Mouse (Mus musculus): ENCODE data around the gene Slc35a3. TPM values are rescaled to one million over a fixed set of nuclear protein-coding genes. Genes with fewer than 3 reads are reported as not detected.
"Not testable (repeated sequence)": the region's sequence is repeated elsewhere in the genome, so short reads cannot be mapped to it uniquely, and the experiment has no call there.

Gene Slc35a3
- 7.8 and 8.7 TPM in 2 replicates for polyA plus RNA-seq (2016; fragmentation: Nextera tagmentation; extraction: Ambion mirVana)

DNA sequence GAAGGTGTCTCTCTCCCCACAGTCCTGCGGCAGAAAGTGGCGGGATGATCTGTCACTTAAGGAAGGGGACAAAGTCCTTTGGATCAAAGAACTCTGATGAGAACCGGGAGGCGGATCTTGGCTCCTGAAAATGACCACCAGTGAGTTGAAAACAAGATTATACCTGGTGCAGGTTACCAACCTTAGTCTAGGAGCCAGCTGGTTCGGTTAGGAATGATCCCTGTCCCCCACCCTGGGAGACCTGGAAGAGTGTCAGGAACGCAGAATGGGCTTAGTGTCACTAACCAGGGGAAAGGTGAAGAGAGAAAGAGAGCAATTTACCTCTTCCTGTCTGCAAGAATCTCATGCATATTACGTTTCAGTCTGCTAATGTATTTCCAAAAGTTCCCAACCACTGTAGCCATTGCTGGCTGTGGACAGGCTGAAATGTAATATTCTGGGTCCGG lies at the start of gene Slc35a3:
Gene Slc35a3 (minus strand): TSS at position 396 of the 446 bp plus-strand sequence.
- H3K27ac ChIP-seq (replicated peaks) = peak within 1 kb of the TSS; percentile 89
- H3K4me3 ChIP-seq = peak within 1 kb of the TSS; percentile 96
- 3% methylated on average over 8 of the region's 8 CpGs for WGBS
- H3K36me3 ChIP-seq (replicated peaks) = no peaks in the 10 kb centered on the region
- H3K4me1 ChIP-seq = peaks cover 22% of the 10 kb centered on the region
- no peaks in the 10 kb centered on the region for H3K9me3 ChIP-seq
- no peak for DNase-seq (ENCODE audit: low spot score)
- H3K27me3 ChIP-seq (replicated peaks; ENCODE audit: low read depth, poor library complexity, severe bottlenecking) = peaks cover 15% of the 10 kb centered on the region

DNA sequence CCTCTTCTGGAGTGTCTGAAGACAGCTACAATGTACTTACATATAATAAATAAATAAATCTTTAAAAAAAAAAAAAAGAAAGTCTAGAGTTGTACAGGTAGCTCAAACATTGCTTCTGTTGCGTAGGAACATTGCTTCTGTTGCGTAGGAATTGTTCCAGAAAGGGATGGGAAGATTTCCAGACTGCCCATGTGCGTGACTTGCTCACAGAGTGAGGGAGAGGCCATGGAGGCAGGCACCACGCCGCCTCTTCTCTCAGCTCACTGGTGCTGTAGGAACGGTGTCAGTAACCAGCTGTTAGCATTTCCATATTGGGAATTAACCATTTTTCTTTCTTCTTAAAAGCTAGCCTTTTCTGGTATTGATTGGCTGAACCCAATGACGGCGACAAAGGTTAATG lies 40.2 kb upstream of the Slc35a3 start:
- no peak for DNase-seq (ENCODE audit: low spot score)
- no peak overlapping the region for H3K4me3 ChIP-seq
- WGBS = 96% methylated on average over 8 of the region's 8 CpGs
- no peaks in the 10 kb centered on the region for H3K4me1 ChIP-seq
- no peaks in the 10 kb centered on the region for H3K27me3 ChIP-seq (replicated peaks; ENCODE audit: low read depth, poor library complexity, severe bottlenecking)
- no peaks in the 10 kb centered on the region for H3K9me3 ChIP-seq
- H3K36me3 ChIP-seq (replicated peaks) = peaks cover 32% of the 10 kb centered on the region
- H3K27ac ChIP-seq (replicated peaks) = no peak overlapping the region

DNA sequence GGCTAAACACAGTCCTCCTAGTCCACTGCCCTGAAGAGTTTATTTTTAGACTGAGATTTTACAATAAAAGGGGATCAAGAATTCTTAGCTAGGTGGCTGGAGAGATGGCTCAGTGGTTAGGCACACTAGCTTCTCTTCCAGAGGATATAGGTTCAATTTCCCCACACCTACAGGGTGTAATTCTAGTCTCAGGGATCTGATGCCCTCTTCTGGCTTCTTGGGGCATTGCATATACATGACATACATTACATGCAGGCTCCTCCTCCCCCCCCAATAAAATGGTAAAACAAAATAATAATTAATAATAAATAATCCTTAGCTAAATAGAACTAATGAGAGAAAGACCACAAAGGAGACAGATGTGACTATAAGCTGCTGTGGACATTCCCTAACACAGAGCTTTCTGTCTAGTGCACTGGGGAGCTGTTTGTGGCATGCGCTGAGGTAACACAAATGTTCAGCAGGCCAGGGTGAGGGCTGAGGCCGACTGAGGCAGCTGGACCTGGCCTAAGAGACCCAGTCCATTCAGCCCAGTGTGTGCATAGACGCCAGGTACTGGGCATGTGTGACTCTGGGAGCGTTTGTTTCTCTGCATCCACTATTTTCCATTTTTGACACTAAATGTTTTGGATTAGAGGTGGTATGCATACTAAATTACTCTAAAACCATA lies 38.7 kb upstream of the Slc35a3 start:
- no peak overlapping the region for H3K27ac ChIP-seq (replicated peaks)
- WGBS = 83% methylated on average over 4 of the region's 4 CpGs
- peaks cover 18% of the 10 kb centered on the region for H3K36me3 ChIP-seq (replicated peaks)
- peak; percentile 36 for DNase-seq (ENCODE audit: low spot score)
- no peaks in the 10 kb centered on the region for H3K27me3 ChIP-seq (replicated peaks; ENCODE audit: low read depth, poor library complexity, severe bottlenecking)
- H3K4me3 ChIP-seq = no peak overlapping the region
- H3K4me1 ChIP-seq = no peaks in the 10 kb centered on the region
- H3K9me3 ChIP-seq = no peaks in the 10 kb centered on the region

DNA sequence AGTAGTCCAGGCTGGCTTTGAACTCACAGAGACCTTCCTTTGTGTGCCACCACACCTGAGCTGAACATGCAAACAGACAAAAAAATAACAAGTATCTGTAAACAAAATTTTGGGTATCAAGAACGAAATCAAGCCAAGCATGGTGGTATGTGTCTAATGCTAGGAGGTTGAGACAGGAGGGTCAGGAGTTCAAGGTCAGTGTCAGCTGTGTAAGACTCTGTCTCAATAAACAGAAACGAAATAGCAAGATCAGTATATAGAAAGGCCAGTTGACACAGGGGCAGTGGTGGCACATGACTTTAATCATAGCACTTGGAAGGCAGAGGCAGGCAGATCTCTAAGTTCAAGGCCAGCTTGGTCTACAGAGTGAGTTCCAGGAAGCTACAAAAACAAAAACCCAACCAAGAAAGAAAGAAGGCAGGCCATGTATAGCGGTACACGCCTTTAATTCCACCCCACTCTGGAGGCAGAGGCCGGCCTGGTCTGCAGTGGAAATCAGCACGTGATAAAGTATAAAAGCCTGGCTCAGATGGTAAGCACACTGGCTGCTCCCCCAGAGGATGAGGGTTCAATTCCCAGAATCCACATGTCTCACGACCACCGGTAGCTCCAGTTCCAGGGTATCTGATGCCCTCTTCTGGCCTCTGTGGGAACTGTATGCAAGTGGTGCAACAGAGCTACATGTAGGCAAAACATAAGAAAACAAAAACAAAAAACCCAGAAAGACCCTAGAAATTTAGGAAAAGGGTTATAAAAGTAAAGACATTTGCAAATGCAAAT lies 36.0 kb upstream of the Slc35a3 start:
- WGBS = 53% methylated on average over 8 of the region's 8 CpGs
- H3K27me3 ChIP-seq (replicated peaks; ENCODE audit: low read depth, poor library complexity, severe bottlenecking) = no peaks in the 10 kb centered on the region

DNA sequence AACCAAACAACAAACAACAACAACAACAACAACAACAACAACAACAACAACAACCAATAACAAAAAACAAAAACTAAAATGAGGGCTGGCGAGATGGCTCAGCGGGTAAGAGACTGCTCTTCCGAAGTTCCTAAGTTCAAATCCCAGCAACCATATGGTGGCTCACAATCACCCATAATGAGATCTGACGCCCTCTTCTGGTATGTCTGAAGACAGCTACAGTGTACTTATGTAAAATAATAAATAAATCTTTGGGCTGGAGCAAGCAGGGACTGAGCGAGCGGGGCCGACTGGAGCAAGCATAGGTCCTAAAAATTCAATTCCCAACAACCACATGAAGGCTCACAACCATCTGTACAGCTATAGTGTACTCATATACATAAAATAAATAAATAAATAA lies 35.0 kb upstream of the Slc35a3 start:
- WGBS = 89% methylated on average over 7 of the region's 7 CpGs
- H3K27ac ChIP-seq (replicated peaks); H3K9me3 ChIP-seq; H3K4me3 ChIP-seq; DNase-seq (ENCODE audit: low spot score); H3K27me3 ChIP-seq (replicated peaks; ENCODE audit: low read depth, poor library complexity, severe bottlenecking); H3K4me1 ChIP-seq: not testable (repeated sequence)
- peaks cover 13% of the 10 kb centered on the region for H3K36me3 ChIP-seq (replicated peaks)

More for the DNA sequence above, 36.0 kb upstream of the Slc35a3 start:
- Histone ChIP-seq H3K27ac (replicated peaks) (no peak overlapping the region), H3K4me1 (no peaks in the 10 kb centered on the region), H3K36me3 (replicated peaks) (peaks cover 14% of the 10 kb centered on the region), H3K9me3 (no peaks in the 10 kb centered on the region), H3K4me3 (no peak overlapping the region)
- peak; percentile 66 for DNase-seq (ENCODE audit: low spot score)

DNA sequence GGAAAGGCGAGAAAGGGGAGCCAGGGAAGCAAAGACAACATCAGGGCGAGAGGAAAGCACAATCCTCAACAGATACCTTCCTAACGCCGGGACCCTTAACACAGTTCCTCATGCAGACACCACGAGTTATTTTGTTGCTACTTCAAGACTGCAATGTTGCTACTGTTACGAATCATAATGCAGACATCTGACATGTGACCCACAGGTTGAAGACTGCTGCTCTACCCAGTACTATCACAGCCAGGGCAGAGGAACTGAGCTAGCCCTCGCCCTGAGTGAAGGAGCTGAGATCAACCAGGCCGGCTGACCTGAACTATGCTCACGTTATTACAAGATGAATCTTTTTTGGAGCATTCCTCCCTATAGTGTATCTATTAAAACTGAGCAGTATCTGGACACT lies 28.3 kb upstream of the Slc35a3 start:
- H3K9me3 ChIP-seq = no peaks in the 10 kb centered on the region
- WGBS = 84% methylated on average over 9 of the region's 9 CpGs

DNA sequence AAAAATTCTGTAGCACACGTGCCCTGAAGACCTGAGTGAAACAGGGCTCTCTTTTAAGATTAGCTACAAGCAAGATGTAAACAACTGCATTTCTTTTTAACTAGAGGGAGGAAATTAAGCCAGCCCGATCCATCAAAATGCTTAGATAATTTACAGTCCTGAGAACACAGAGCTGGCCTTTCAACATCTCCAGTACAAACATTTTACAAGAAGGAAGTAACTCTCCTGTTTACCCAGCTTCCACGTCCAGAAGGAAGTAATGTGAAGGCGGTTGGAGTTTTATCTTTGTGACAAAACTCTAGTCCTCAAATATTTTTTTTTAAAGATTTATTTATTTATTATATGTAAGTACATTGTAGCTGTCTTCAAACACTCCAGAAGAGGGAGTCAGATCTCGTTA lies 27.5 kb upstream of the Slc35a3 start:
- H3K4me3 ChIP-seq = no peak overlapping the region
- no peak overlapping the region for H3K27ac ChIP-seq (replicated peaks)
- WGBS = 90% methylated on average over 5 of the region's 5 CpGs
- H3K36me3 ChIP-seq (replicated peaks) = peaks cover 9% of the 10 kb centered on the region
- no peaks in the 10 kb centered on the region for H3K27me3 ChIP-seq (replicated peaks; ENCODE audit: low read depth, poor library complexity, severe bottlenecking)
- no peaks in the 10 kb centered on the region for H3K4me1 ChIP-seq
- no peak for DNase-seq (ENCODE audit: low spot score)
- H3K9me3 ChIP-seq = no peaks in the 10 kb centered on the region

More for the DNA sequence above, 28.3 kb upstream of the Slc35a3 start:
- no peak overlapping the region for H3K27ac ChIP-seq (replicated peaks)
- H3K27me3 ChIP-seq (replicated peaks; ENCODE audit: low read depth, poor library complexity, severe bottlenecking) = no peaks in the 10 kb centered on the region
- peaks cover 9% of the 10 kb centered on the region for H3K36me3 ChIP-seq (replicated peaks)
- DNase-seq (ENCODE audit: low spot score) = no peak
- H3K4me3 ChIP-seq = no peak overlapping the region
- H3K4me1 ChIP-seq = no peaks in the 10 kb centered on the region

DNA sequence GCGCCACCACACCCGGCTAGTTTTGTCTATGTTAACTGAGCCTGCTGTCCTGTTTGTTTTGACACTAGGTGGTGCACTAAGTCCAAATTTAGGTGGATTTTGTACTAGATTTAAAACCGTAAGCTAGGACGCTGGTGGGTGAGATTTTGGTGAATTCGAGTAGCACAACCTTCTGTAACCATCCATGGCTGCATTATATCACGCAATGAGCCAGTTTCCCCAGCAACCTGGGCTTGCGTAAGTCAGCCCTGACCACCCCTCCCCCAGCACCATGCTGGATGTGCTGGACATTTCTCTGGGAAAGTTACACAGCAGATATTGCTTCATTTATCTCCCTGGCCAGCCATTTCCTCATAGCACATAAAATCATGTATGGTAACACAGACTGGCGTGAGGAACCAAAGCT lies 24.7 kb upstream of the Slc35a3 start:
- Histone ChIP-seq H3K9me3 (no peaks in the 10 kb centered on the region), H3K27ac (replicated peaks) (no peak overlapping the region), H3K4me3 (no peak overlapping the region), H3K36me3 (replicated peaks) (no peaks in the 10 kb centered on the region), H3K27me3 (replicated peaks; ENCODE audit: low read depth, poor library complexity, severe bottlenecking) (no peaks in the 10 kb centered on the region), H3K4me1 (no peaks in the 10 kb centered on the region)
- DNase-seq (ENCODE audit: low spot score) = no peak
- 83% methylated on average over 8 of the region's 8 CpGs for WGBS

DNA sequence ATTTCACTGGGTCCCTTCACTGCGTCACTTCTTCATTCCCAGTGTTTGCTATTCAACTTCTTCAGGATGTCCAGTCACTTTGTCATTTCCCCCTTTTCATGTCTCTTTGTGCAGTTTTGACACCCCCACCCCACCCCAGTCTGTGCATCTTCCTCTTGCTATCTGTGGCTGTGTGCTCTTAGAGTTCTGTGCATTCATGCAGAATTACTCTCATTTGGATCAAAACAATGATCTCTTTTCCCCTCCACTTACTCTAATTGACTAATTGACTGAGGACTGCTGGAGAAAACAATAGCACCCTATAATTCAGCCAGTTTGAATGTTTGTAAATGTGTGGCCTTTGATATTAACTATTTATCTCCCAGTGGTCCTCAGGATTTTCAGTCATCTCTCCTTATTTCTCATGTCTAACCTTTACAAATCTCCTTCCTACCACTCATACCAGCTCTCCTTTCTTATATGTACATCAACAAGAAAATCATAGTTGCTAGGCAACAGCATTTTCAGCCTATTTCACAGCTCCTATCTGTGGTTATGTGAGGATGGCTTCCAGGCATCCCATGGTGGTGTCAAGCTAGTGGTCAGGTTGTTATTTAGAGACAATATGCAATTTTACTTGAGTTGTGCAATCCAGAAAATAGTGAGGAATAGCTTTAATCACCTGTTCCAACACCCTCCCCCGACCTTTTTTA lies 17.0 kb upstream of the Slc35a3 start:
- no peak overlapping the region for H3K4me3 ChIP-seq
- no peaks in the 10 kb centered on the region for H3K4me1 ChIP-seq
- H3K36me3 ChIP-seq (replicated peaks) = no peaks in the 10 kb centered on the region
- 74% methylated on average over 2 of the region's 2 CpGs for WGBS
- no peak overlapping the region for H3K27ac ChIP-seq (replicated peaks)
- H3K27me3 ChIP-seq (replicated peaks; ENCODE audit: low read depth, poor library complexity, severe bottlenecking) = no peaks in the 10 kb centered on the region
- DNase-seq (ENCODE audit: low spot score) = no peak
- no peaks in the 10 kb centered on the region for H3K9me3 ChIP-seq

DNA sequence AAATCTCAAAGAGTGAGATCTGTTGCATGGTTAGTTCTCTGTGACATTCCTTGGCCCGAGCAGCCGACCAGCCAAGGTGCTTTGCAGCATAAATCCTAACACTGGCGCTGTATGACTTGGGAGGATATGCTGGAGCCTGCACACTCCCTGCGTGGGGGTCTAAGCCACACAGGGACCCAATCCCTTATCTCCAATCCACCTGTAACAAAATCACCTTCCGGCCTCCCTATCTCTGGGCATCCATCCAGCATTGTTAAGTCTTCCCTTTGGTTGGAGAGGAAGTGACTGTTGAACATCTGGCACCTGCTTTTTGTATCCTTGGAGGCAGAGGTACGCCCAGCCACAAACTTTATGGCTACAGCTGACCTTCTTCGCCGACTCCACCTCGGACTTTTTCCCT lies 14.2 kb upstream of the Slc35a3 start:
- H3K27me3 ChIP-seq (replicated peaks; ENCODE audit: low read depth, poor library complexity, severe bottlenecking) = no peaks in the 10 kb centered on the region
- H3K9me3 ChIP-seq = no peaks in the 10 kb centered on the region
- H3K4me3 ChIP-seq = no peak overlapping the region
- H3K4me1 ChIP-seq = peaks cover 6% of the 10 kb centered on the region
- 75% methylated on average over 9 of the region's 9 CpGs for WGBS
- H3K27ac ChIP-seq (replicated peaks) = no peak overlapping the region
- H3K36me3 ChIP-seq (replicated peaks) = no peaks in the 10 kb centered on the region
- no peak for DNase-seq (ENCODE audit: low spot score)

DNA sequence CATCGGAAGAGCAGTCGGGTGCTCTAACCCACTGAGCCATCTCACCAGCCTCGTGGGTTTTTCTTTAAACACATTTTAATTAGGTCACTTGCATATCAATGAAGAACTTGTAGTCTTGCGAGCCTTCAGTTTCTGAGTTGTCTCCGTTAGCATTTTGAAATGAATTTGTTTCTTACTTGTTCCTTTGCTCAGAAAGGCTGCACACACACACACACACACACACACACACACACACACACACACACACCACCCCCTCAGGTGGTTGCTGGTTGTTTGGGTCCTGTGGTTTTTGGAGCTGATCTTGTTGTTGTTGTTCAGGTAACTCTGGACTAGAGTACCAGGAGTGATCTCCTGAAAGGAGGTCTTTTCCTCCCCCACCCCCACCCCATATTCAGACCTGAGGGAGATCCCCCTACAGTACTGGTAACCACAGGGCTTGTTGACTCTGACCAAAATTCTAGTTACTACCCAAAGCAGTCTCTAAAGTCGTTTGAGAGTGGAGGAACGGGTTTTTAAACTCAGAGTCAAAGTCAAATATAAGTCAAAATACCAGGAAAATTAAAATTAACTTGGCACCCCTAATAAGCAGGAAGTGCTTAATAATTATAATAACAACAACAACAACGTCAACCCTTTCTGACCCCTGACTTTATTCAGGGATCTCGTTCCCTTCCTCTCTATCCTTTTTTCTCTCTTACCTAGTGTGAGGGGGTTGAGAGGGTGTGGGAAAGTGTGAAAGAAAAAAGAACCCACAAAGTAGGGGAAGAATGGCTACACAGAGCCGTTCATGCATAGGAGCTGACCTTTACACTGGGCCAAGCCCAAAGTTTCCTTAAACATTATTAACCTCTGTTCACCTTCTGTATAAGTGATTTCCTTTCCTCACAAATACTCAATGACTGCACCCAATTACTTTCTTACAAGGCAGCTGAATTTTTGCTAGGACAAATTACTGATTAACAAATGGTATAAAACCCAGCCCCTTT lies 11.2 kb upstream of the Slc35a3 start:
- H3K36me3 ChIP-seq (replicated peaks) = no peaks in the 10 kb centered on the region
- H3K4me1 ChIP-seq = peaks cover 6% of the 10 kb centered on the region
- H3K9me3 ChIP-seq = no peaks in the 10 kb centered on the region
- H3K27ac ChIP-seq (replicated peaks) = no peak overlapping the region
- H3K27me3 ChIP-seq (replicated peaks; ENCODE audit: low read depth, poor library complexity, severe bottlenecking) = no peaks in the 10 kb centered on the region
- H3K4me3 ChIP-seq = no peak overlapping the region
- 54% methylated on average over 10 of the region's 10 CpGs for WGBS
- no peak for DNase-seq (ENCODE audit: low spot score)

DNA sequence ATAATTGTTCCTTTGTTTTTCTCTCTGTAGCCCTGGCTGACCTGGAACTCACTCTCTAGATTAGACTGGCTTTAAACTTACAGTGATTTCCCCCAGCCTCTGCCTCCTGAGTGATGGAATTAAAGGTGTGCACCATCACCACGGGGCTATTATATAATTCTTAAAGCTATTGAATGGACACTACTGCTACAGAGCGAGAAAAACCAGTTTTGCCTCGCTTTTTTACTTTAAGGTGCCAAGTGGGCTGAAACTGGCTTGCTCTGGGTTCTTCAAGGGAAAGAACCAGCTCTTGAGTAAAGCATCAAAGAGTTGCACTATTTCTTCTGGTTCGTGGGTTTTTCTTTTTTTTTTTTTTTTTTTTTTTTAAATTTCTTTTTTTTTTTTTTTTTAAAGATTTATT lies 10.3 kb upstream of the Slc35a3 start:
- 77% methylated on average over 4 of the region's 4 CpGs for whole genome bisulfite sequencing
- no peak for DNase-seq (ENCODE audit: low spot score)
- Histone ChIP-seq H3K27me3 (replicated peaks; ENCODE audit: low read depth, poor library complexity, severe bottlenecking) (no peaks in the 10 kb centered on the region), H3K4me3 (no peak overlapping the region), H3K4me1 (peaks cover 6% of the 10 kb centered on the region), H3K9me3 (no peaks in the 10 kb centered on the region), H3K36me3 (replicated peaks) (no peaks in the 10 kb centered on the region), H3K27ac (replicated peaks) (no peak overlapping the region)

All from embryonic facial prominence, embryonic 10.5 days (tissue).